Mouse (Mus musculus): ENCODE measurements at regions not wholly inside any gene's neighbourhood (a gene's known extent, or its start where the extent isn't known, plus 50 kb on each side); places are given as distances from the start of the nearest gene placed in this dataset.

DNA sequence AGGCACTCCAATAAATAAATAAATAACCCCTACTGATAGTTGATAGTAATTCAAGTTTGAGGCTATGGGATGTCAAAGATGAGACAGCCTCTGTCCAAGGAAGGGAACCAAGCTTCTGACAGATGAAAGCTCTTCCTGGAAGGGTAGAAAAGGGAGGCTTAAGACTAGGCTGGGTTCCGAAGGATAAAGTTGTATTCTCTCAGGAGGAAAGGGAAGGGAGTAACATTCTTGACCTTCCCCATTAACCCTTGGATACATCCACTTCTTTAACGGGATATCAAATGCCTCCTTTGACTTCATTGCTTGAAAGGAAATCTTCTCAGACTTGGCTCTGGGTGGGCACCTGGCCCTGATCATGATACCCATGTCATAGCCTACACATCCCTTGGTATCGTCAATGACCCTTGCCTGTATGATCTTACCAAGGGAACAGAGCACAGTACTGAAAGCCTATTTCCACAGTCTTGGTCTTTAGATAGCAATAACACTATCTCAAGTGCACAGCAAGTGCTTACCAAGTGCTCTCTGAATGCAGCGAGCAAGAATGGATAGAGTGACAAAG is 607.4 kb upstream of the Cdh5 start:
- ATAC-seq: no peak
- Histone ChIP-seq H3K4me1 (replicated peaks; ENCODE audit: control insufficient read depth, insufficient read depth, low read length) (no peaks in the 10 kb centered on the region), H3K9ac (ENCODE audit: low read depth, low read length) (no peak overlapping the region), H3K4me2 (replicated peaks; ENCODE audit: low read depth) (no peak overlapping the region), H3K9me3 (ENCODE audit: control insufficient read depth) (no peaks in the 10 kb centered on the region), H3K27me3 (replicated peaks; ENCODE audit: control insufficient read depth, insufficient read depth, low read length) (no peaks in the 10 kb centered on the region), H3K4me3 (ENCODE audit: low read depth, low read length) (no peak overlapping the region), H3K27ac (ENCODE audit: low read depth, low read length) (no peak overlapping the region), H3K36me3 (ENCODE audit: control insufficient read depth, insufficient read depth) (no peaks in the 10 kb centered on the region)
- 89% methylated on average over 4 of the region's 4 CpGs for WGBS
- no peak for TF ChIP-seq CTCF (IDR thresholded peaks at IDR 0.05; ENCODE audit: low read depth)

DNA sequence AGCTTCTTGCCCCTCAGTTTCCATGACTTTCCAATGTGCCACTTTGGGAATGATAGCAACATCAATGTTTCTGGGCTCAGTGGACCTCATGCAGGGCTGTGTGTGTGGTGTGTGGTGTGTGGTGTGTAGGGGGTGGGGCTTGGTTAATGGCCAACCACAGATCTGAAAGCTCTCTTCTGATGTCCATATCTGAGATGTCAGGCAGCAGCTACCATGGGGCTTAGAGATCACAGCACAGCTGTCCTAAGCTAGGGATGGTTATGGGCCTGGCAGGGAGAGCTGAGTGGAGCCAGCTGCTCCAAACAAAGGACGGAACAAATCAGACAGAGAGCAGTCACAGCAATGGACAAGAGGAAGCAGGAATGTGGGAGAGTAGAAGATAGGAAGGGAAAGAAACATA is 606.8 kb upstream of the Cdh5 start:
- 37% methylated on average over 1 of the region's 1 CpGs for WGBS
- no peak overlapping the region for H3K27ac ChIP-seq (ENCODE audit: low read depth, low read length)
- H3K9me3 ChIP-seq (ENCODE audit: control insufficient read depth): no peaks in the 10 kb centered on the region
- no peaks in the 10 kb centered on the region for H3K4me1 ChIP-seq (replicated peaks; ENCODE audit: control insufficient read depth, insufficient read depth, low read length)
- no peak overlapping the region for H3K9ac ChIP-seq (ENCODE audit: low read depth, low read length)
- H3K27me3 ChIP-seq (replicated peaks; ENCODE audit: control insufficient read depth, insufficient read depth, low read length): no peaks in the 10 kb centered on the region
- ATAC-seq: no peak
- H3K4me3 ChIP-seq (ENCODE audit: low read depth, low read length): no peak overlapping the region
- no peak overlapping the region for H3K4me2 ChIP-seq (replicated peaks; ENCODE audit: low read depth)
- no peaks in the 10 kb centered on the region for H3K36me3 ChIP-seq (ENCODE audit: control insufficient read depth, insufficient read depth)
- no peak for TF ChIP-seq CTCF (IDR thresholded peaks at IDR 0.05; ENCODE audit: low read depth)

DNA sequence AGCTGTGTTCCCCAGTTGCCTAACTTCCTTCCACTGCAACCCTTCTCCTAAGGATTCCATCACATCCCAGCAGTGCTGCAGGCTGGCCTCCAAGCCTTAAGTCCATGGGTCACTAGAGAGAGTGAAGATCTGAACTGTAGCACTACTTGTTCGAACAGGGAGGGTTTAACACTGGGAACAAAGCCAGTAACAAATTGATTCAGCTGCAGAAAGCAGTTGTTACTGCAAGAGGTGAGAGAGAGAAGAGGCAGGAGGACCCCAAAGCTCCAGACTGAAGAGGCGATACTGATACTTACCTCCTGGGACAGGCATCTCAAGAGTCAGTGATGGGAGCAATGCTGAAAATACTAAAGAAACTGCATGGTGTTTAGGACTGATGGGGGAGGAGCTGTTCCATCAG is 600.1 kb upstream of the Cdh5 start:
- Histone ChIP-seq H3K9me3 (ENCODE audit: control insufficient read depth) (no peaks in the 10 kb centered on the region), H3K4me3 (ENCODE audit: low read depth, low read length) (no peak overlapping the region), H3K36me3 (ENCODE audit: control insufficient read depth, insufficient read depth) (no peaks in the 10 kb centered on the region), H3K4me2 (replicated peaks; ENCODE audit: low read depth) (no peak overlapping the region), H3K9ac (ENCODE audit: low read depth, low read length) (no peak overlapping the region), H3K27me3 (replicated peaks; ENCODE audit: control insufficient read depth, insufficient read depth, low read length) (no peaks in the 10 kb centered on the region), H3K4me1 (replicated peaks; ENCODE audit: control insufficient read depth, insufficient read depth, low read length) (no peaks in the 10 kb centered on the region), H3K27ac (ENCODE audit: low read depth, low read length) (no peak overlapping the region)
- no peak for ATAC-seq
- TF ChIP-seq CTCF (IDR thresholded peaks at IDR 0.05; ENCODE audit: low read depth): no peak
- 68% methylated on average over 2 of the region's 2 CpGs for WGBS

DNA sequence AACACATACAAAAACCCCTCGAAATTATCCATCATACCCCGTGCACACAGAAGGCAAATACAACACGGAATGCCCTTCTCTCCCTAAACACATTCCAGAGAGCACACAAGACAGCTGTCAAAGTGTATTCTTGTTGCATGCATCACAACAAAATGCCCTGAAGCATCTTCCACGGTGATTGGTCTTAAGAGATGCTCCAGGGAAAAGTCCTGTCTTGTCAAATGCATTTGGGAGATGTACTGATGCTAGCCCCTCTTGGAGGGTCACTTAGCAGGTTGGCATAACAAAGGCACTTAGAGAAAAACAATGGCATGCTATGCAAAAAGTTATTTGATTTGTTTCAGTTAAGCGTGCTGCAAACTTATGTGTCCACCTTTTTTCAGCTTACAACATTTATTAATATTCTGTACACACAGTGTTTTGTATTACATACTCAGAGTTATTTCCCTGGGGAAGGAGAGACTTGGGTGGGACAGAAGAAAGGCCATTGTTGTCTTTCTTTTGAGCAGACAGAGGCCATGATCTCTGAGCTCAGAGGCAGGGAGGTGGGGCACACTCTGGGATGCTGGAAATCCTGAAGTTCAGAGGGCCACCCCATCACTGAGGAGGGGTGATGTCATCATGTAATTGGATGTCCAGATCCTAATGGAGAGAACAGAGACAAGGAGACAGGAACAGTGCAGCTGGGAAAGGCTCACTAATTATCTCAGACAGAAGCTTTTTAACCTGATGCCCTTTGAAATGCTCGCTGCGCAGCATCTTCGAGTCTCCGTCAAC is 598.2 kb upstream of the Cdh5 start:
- 81% methylated on average over 9 of the region's 9 CpGs for WGBS
- no peak overlapping the region for H3K4me2 ChIP-seq (replicated peaks; ENCODE audit: low read depth)
- TF ChIP-seq CTCF (IDR thresholded peaks at IDR 0.05; ENCODE audit: low read depth): no peak

DNA sequence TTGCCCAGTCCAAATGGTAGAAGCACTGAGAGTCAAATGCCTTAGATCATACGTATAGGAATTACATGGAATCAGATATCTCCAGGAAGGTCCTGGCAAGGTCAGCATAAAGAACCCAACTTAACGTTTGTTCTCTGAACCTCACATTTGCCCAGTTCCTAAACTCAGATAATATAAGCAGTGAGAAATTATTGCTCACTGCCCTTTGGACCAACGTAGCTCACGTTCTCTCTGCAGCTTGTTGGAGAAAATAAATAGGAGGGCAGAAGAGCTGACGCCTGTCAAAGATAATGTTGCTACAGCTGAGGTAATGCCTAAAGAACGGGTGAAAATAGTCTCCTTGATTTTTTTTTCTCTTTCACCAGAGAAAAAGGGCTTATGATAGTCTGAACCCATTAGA is 595.1 kb upstream of the Cdh5 start:
- H3K27ac ChIP-seq (ENCODE audit: low read depth, low read length): no peak overlapping the region
- no peaks in the 10 kb centered on the region for H3K36me3 ChIP-seq (ENCODE audit: control insufficient read depth, insufficient read depth)
- no peak overlapping the region for H3K4me3 ChIP-seq (ENCODE audit: low read depth, low read length)
- H3K4me2 ChIP-seq (replicated peaks; ENCODE audit: low read depth): no peak overlapping the region
- H3K27me3 ChIP-seq (replicated peaks; ENCODE audit: control insufficient read depth, insufficient read depth, low read length): no peaks in the 10 kb centered on the region
- H3K9ac ChIP-seq (ENCODE audit: low read depth, low read length): no peak overlapping the region
- 17% methylated on average over 6 of the region's 6 CpGs for WGBS
- ATAC-seq: no peak
- H3K9me3 ChIP-seq (ENCODE audit: control insufficient read depth): no peaks in the 10 kb centered on the region
- H3K4me1 ChIP-seq (replicated peaks; ENCODE audit: control insufficient read depth, insufficient read depth, low read length): no peaks in the 10 kb centered on the region
- TF ChIP-seq CTCF (IDR thresholded peaks at IDR 0.05; ENCODE audit: low read depth): no peak

More for the DNA sequence above, 598.2 kb upstream of the Cdh5 start:
- Histone ChIP-seq H3K27ac (ENCODE audit: low read depth, low read length) (no peak overlapping the region), H3K36me3 (ENCODE audit: control insufficient read depth, insufficient read depth) (no peaks in the 10 kb centered on the region), H3K4me3 (ENCODE audit: low read depth, low read length) (no peak overlapping the region), H3K27me3 (replicated peaks; ENCODE audit: control insufficient read depth, insufficient read depth, low read length) (no peaks in the 10 kb centered on the region), H3K9me3 (ENCODE audit: control insufficient read depth) (no peaks in the 10 kb centered on the region), H3K9ac (ENCODE audit: low read depth, low read length) (no peak overlapping the region), H3K4me1 (replicated peaks; ENCODE audit: control insufficient read depth, insufficient read depth, low read length) (no peaks in the 10 kb centered on the region)
- no peak for ATAC-seq

DNA sequence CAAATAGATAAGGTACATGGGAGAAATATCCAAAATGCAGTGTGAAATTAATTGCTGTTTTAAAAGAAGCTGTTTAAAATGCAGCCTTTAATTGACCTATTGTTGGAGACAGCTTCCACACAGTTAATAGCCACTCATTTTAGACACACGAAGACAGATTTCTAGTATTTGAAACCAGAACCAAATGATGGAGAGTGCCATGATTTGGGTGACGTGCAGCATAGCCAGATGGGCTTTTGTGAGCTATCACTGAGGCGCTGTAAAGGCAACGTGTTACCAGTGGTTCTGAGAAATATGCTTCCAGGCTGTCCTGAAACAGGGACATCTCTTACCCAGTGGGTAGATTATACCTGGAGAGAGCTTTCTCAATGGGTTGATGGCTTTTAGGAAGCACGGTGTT is 594.4 kb upstream of the Cdh5 start:
- Histone ChIP-seq H3K4me1 (replicated peaks; ENCODE audit: control insufficient read depth, insufficient read depth, low read length) (no peaks in the 10 kb centered on the region), H3K27ac (ENCODE audit: low read depth, low read length) (no peak overlapping the region), H3K9ac (ENCODE audit: low read depth, low read length) (no peak overlapping the region), H3K4me2 (replicated peaks; ENCODE audit: low read depth) (no peak overlapping the region), H3K36me3 (ENCODE audit: control insufficient read depth, insufficient read depth) (no peaks in the 10 kb centered on the region), H3K27me3 (replicated peaks; ENCODE audit: control insufficient read depth, insufficient read depth, low read length) (no peaks in the 10 kb centered on the region), H3K9me3 (ENCODE audit: control insufficient read depth) (no peaks in the 10 kb centered on the region), H3K4me3 (ENCODE audit: low read depth, low read length) (no peak overlapping the region)
- 85% methylated on average over 5 of the region's 5 CpGs for WGBS
- no peak for ATAC-seq
- no peak for TF ChIP-seq CTCF (IDR thresholded peaks at IDR 0.05; ENCODE audit: low read depth)

Measured in intestine, postnatal 0 days (tissue).